Comparison of ENCODE assay signal across 7 mouse cellular contexts in genomic region chr8:41753481-41753880, GRCm38 (mm10).
"Had no signal": no experiment of that assay in that cellular context is flagged by ENCODE, and none has a peak within 500 bp of the region (broad histone marks: within the 10 kb centered on the region; RNA-seq: fewer than 3 reads in every experiment).

No protein-coding gene starts in this region.

- ATAC-seq: intestine, embryonic 16.5 days; lung, postnatal 0 days; midbrain, embryonic 15.5 days had no signal

- DNase-seq: kidney, adult 2 months; kidney, postnatal 14 days; layer of hippocampus, postnatal 36 days; lung, adult 2 months had no signal
